Mouse (Mus musculus): Measurements from ENCODE around the gene Pip4k2b. TPM values are rescaled to one million over a fixed set of nuclear protein-coding genes. Genes with fewer than 3 reads are reported as not detected.
A peak's percentile ranks its signal among the peaks of the same experiment; 100 is the strongest.

The Pip4k2b gene
- total and polyA plus RNA-seq, 2 experiments from 2014 or later, result 4.6 to 146 TPM

DNA sequence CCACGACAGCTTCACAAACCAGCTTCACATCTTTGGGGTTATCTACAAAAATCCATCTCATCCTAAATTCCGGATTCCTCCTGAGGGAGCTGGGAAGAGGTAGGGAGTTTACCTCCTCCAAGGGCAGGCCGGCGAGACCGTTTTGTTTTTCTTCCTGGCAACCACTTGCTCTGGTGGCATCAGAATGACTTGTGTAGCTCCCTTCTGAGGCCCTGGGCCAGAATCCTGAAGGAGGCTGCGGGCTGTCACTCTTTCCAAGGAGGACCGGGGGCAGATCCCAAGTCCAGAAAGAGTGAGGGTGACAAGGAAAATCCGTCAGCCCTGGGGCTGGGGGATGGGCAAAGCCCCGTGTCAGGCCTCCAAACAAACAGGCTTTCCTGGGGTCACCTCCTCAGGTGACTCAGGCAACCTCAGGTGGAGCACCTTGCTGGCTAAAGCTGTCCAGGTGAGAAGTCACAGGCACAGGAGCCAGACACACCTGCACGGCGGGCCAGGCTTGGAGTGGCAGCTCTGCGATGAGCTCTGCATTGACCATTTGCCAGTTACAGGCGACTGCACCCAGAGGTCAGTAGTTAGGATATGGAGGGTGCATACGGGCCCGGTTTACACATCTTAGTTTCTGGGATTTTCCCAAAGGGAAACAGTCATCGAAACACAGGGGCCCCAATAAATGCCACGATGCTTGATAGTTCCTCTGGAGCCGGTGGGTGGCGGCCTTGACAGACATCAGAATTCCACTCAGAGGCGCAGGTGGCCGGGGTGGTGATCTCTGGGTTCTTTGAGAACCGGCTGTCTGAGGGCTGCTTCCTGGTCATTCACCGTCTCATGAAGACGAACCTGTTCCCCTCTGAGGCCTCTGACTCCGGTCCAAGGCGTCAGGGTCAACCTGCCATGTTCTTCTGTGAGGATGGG, 26.9 kb downstream of the Pip4k2b start:
- DNase-seq, result no peak
- Histone ChIP-seq H3K36me3 (ENCODE audit: insufficient read depth) (peaks cover 81% of the 10 kb centered on the region), H3K4me2 (ENCODE audit: low read depth) (no peak overlapping the region), H3K9me3 (ENCODE audit: low read length) (no peaks in the 10 kb centered on the region), H3K27ac (ENCODE audit: low read depth, low read length) (no peak overlapping the region), H3K4me3 (ENCODE audit: low read depth, low read length) (no peak overlapping the region), H3K9ac (no peak overlapping the region), H3K27me3 (ENCODE audit: insufficient read depth, low read length) (no peaks in the 10 kb centered on the region), H3K4me1 (ENCODE audit: insufficient read depth) (no peaks in the 10 kb centered on the region)
- no peak for ATAC-seq
- WGBS, result 90% methylated on average over 26 of the region's 26 CpGs
- TF ChIP-seq CTCF (IDR thresholded peaks at IDR 0.05; ENCODE audit: low read depth), result no peak

- Histone ChIP-seq H3K27ac (ENCODE audit: low read depth, low read length) (no peak overlapping the region), H3K4me1 (ENCODE audit: insufficient read depth) (no peaks in the 10 kb centered on the region), H3K27me3 (ENCODE audit: insufficient read depth, low read length) (no peaks in the 10 kb centered on the region), H3K9ac (no peak overlapping the region), H3K4me2 (ENCODE audit: low read depth) (no peak overlapping the region), H3K36me3 (ENCODE audit: insufficient read depth) (peaks cover 79% of the 10 kb centered on the region), H3K9me3 (ENCODE audit: low read length) (no peaks in the 10 kb centered on the region), H3K4me3 (ENCODE audit: low read depth, low read length) (no peak overlapping the region)
- no peak for TF ChIP-seq CTCF (IDR thresholded peaks at IDR 0.05; ENCODE audit: low read depth)
- ATAC-seq (no peak), DNase-seq (no peak)
- WGBS, result 85% methylated on average over 8 of the region's 8 CpGs
These were observed 28.5 kb downstream of the Pip4k2b start for GRCm38 (mm10) chr11:97716021-97716420.

DNA sequence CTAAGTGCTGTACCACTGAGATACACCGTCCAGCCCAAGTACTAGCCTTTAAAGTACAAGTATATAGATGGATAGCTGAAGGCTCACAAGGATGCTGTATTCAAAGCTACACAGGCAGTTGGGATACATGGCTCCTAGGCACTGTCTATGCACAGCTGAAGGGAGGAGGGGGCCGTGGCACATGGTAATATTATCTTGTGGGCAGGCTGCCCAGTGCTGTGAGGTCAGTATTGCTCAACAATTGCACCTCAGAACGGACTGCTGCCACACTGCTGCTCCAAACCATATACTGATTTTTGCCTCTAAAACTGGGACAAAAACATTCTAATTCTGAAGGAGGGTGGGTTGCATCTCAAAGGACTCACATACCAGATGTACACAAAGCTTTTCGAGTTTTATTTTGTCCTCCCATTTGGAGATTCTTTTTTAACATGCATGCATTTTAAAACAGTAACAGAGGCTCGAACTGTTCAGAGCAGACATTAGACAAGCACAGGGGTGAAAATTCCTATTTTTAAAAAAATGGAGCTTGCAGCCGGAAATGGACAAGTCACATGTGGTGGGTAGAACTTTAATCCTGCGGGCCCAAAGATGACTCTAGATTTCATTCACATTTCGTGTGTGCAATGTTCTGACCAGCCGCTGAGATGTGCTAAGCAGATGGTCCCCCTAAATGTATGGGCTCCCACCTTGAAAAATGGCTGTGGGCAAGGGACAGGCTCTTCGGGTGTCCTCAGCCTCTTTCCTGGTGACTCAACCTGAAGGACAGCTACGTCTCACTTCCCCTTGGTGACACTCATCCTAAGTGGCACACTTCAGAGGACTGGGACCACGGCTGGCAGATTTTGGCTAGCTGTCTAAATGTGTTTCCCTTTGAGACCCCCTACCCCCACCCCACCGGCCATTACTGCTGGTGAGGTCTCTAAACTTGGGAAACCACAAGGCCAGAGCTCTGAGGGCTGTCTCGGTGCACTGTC, 29.4 kb downstream of the Pip4k2b start:
- DNase-seq, result no peak
- Histone ChIP-seq H3K4me3 (ENCODE audit: low read depth, low read length) (no peak overlapping the region), H3K27ac (ENCODE audit: low read depth, low read length) (no peak overlapping the region), H3K4me1 (ENCODE audit: insufficient read depth) (no peaks in the 10 kb centered on the region), H3K36me3 (ENCODE audit: insufficient read depth) (peaks cover 69% of the 10 kb centered on the region), H3K9ac (no peak overlapping the region), H3K9me3 (ENCODE audit: low read length) (no peaks in the 10 kb centered on the region), H3K27me3 (ENCODE audit: insufficient read depth, low read length) (no peaks in the 10 kb centered on the region), H3K4me2 (ENCODE audit: low read depth) (no peak overlapping the region)
- no peak for TF ChIP-seq CTCF (IDR thresholded peaks at IDR 0.05; ENCODE audit: low read depth)
- 84% methylated on average over 14 of the region's 14 CpGs for WGBS
- no peak for ATAC-seq

DNA sequence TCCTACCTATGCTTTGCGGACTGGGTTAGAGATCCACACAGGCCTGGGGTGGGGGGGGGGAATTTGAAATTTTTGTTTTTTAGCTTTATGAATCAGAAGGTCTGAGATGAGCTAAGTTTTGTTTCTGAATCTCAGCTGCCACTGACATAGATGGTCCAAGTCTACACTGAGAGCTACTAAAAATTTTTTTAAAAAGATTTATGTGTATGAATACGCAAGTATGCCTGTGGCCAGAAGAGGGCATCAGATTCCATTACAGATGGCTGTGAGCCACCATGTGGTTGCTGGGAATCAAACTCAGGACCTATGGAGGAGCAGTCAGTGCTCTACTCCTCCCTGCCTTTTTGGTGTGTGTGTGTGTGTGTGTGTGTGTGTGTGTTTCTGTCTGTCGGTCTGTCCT, 30.1 kb downstream of the Pip4k2b start:
- no peak for ATAC-seq
- Histone ChIP-seq H3K27ac (ENCODE audit: low read depth, low read length) (no peak overlapping the region), H3K27me3 (ENCODE audit: insufficient read depth, low read length) (no peaks in the 10 kb centered on the region), H3K4me2 (ENCODE audit: low read depth) (no peak overlapping the region), H3K9me3 (ENCODE audit: low read length) (no peaks in the 10 kb centered on the region), H3K4me1 (ENCODE audit: insufficient read depth) (no peaks in the 10 kb centered on the region), H3K9ac (no peak overlapping the region), H3K36me3 (ENCODE audit: insufficient read depth) (peaks cover 62% of the 10 kb centered on the region), H3K4me3 (ENCODE audit: low read depth, low read length) (no peak overlapping the region)
- TF ChIP-seq CTCF (IDR thresholded peaks at IDR 0.05; ENCODE audit: low read depth), result peak; percentile 53
- WGBS, result 94% methylated on average over 3 of the region's 3 CpGs
- DNase-seq, result no peak

DNA sequence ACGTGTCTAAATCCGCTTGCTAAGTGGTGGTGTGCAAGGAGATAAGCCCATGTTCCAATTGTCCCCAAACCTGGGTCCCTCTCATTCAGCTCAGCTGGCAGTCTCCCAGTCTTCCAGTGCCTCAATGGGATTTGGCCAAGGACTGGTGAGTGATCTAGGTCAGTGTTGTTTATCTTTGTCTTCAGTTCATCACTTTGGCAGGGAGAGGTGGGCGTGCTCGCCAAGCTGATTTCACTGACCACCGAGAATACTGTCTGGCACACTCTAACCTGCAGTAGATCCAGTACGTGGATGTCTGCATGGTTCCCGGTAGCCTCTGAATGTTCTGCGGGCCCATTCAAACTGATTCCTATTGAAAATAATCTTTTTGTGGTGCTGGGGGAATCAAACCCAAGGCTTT, 30.6 kb downstream of the Pip4k2b start:
- Histone ChIP-seq H3K27ac (ENCODE audit: low read depth, low read length) (no peak overlapping the region), H3K9ac (no peak overlapping the region), H3K4me2 (ENCODE audit: low read depth) (no peak overlapping the region), H3K36me3 (ENCODE audit: insufficient read depth) (peaks cover 60% of the 10 kb centered on the region), H3K27me3 (ENCODE audit: insufficient read depth, low read length) (no peaks in the 10 kb centered on the region), H3K4me1 (ENCODE audit: insufficient read depth) (no peaks in the 10 kb centered on the region), H3K4me3 (ENCODE audit: low read depth, low read length) (no peak overlapping the region), H3K9me3 (ENCODE audit: low read length) (no peaks in the 10 kb centered on the region)
- no peak for DNase-seq
- TF ChIP-seq CTCF (IDR thresholded peaks at IDR 0.05; ENCODE audit: low read depth), result no peak
- WGBS, result 71% methylated on average over 8 of the region's 8 CpGs
- no peak for ATAC-seq

- Histone ChIP-seq H3K4me2 (ENCODE audit: low read depth) (no peak overlapping the region), H3K27ac (ENCODE audit: low read depth, low read length) (no peak overlapping the region), H3K27me3 (ENCODE audit: insufficient read depth, low read length) (no peaks in the 10 kb centered on the region), H3K4me1 (ENCODE audit: insufficient read depth) (no peaks in the 10 kb centered on the region), H3K36me3 (ENCODE audit: insufficient read depth) (peaks cover 57% of the 10 kb centered on the region), H3K4me3 (ENCODE audit: low read depth, low read length) (no peak overlapping the region), H3K9ac (no peak overlapping the region), H3K9me3 (ENCODE audit: low read length) (no peaks in the 10 kb centered on the region)
- DNase-seq (no peak), ATAC-seq (no peak)
- no peak for TF ChIP-seq CTCF (IDR thresholded peaks at IDR 0.05; ENCODE audit: low read depth)
- 95% methylated on average over 15 of the region's 15 CpGs for WGBS
These were observed 32.2 kb downstream of the Pip4k2b start for GRCm38 (mm10) chr11:97712286-97712685.
